Mouse (Mus musculus) bone marrow macrophage, adult 2 months (primary cell): ENCODE data around the gene Pdf.

Experiments
- CTCF ChIP-seq: IDR thresholded peaks from 2 replicates; pipeline ENCODE4 v1.5.1; 2012; ENCODE audit warnings: low read depth, mild to moderate bottlenecking, low read length, moderate library complexity
- POLR2A ChIP-seq: IDR thresholded peaks from 2 replicates; pipeline ENCODE4 v1.6.1; 2012; ENCODE audit warnings: mild to moderate bottlenecking, low read depth, low read length, borderline replicate concordance

- TF ChIP-seq POLR2A (no peak), CTCF (no peak)
These were observed 25.3 kb upstream of the Pdf start for GRCm38 (mm10) chr8:107073706-107074105.
